Mouse (Mus musculus) liver, embryonic 12.5 days (tissue): ENCODE measurements around the gene Serpinb1c. TPM values are rescaled to one million over a fixed set of nuclear protein-coding genes. Genes with fewer than 3 reads are reported as not detected.
"Not testable (repeated sequence)": the region's sequence is repeated elsewhere in the genome, so short reads cannot be mapped to it uniquely, and the experiment has no call there.

ENCODE experiments used
- ATAC-seq: fragments of 200-750 bp; cut with Nextera tagmentation; 2 replicates; pipeline ENCODE4 v1.8.0; 2017; ENCODE audit warnings: moderate number of reproducible peaks, mild to moderate bottlenecking, moderate library complexity
- H3K27ac ChIP-seq: fragments of 300-500 bp; sonication (generic); 2 replicates; pipeline ENCODE4 v1.5.1; 2016; ENCODE audit warnings: mild to moderate bottlenecking
- H3K27me3 ChIP-seq: fragments of 300-500 bp; sonication (generic); replicated peaks from 2 replicates; pipeline ENCODE4 v1.6.1; 2016; ENCODE audit warnings: mild to moderate bottlenecking, moderate library complexity
- H3K36me3 ChIP-seq: fragments of 300-500 bp; sonication (generic); 2 replicates; pipeline ENCODE4 v1.6.1; 2016; ENCODE audit warnings: mild to moderate bottlenecking, moderate library complexity
- H3K4me1 ChIP-seq: fragments of 300-500 bp; sonication (generic); 2 replicates; pipeline ENCODE4 v1.6.1; 2016
- H3K4me2 ChIP-seq: fragments of 300-500 bp; sonication (generic); 2 replicates; pipeline ENCODE4 v1.6.1; 2016; ENCODE audit warnings: mild to moderate bottlenecking, moderate library complexity
- H3K4me3 ChIP-seq: fragments of 300-500 bp; sonication (generic); 2 replicates; pipeline ENCODE4 v1.5.1; 2016; ENCODE audit warnings: mild to moderate bottlenecking, moderate library complexity
- H3K9ac ChIP-seq: fragments of 300-500 bp; sonication (generic); 2 replicates; pipeline ENCODE4 v1.6.1; 2016; ENCODE audit warnings: mild to moderate bottlenecking, moderate library complexity
- H3K9me3 ChIP-seq: fragments of 300-500 bp; sonication (generic); replicated peaks from 2 replicates; pipeline ENCODE4 v1.6.1; 2016; ENCODE audit warnings: mild to moderate bottlenecking, moderate library complexity
- WGBS: fragments of 180-500 bp; shearing (Covaris S2); methylation state at CpG from one replicate; pipeline ENCODE4 v1.1.7; 2016; ENCODE audit not compliant: insufficient replicate concordance; 5-methylcytosine and 5-hydroxymethylcytosine counted together
- polyA plus RNA-seq: library from polyadenylated mRNA; unstranded; fragments of >200 nt; fragmentation: Nextera tagmentation; extraction: Ambion mirVana; gene quantifications from 2 replicates; pipeline ENCODE4 v1.2.1, GENCODE M21; 2016

The Serpinb1c gene
- polyA plus RNA-seq, 1 experiment from 2014 or later: 0.10 TPM

DNA sequence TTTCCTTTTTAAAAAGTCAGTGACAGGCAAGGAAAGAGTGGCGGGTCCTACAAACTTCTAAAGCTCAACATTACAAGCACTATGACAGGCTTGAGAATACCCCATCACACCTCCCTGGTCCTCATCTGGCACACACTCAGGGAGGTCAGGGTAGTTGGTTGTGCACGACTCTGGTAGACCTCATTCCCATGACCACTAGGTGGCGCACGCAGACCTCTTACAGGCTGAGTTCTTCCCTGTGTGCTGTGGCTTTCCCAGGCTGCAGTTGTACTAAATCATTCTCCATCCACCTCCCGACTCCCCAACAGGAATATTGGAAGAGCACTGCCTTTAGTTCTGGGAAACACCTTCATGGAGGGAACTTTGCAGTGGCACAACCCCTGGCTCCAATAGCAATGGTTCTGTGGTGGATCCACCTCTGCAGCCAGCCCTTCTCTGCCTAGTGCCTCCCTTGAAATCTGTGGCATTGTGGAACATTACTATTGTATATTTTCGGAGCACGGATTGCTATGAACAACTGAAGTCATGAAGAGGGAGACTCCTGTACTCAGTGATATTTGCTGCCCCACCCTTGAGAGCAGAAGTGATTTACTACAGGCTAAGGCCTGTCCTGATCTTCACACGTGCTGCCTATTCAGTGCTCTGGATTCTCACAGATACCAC is 5.3 kb upstream of the Serpinb1c start:
- Histone ChIP-seq H3K27ac (no peak overlapping the region), H3K9me3 (no peaks in the 10 kb centered on the region), H3K4me2 (no peak overlapping the region), H3K4me1 (no peaks in the 10 kb centered on the region), H3K9ac (no peak overlapping the region), H3K27me3 (no peaks in the 10 kb centered on the region), H3K36me3 (no peaks in the 10 kb centered on the region), H3K4me3 (no peak overlapping the region)
- ATAC-seq: peak; percentile 84
- 21% methylated on average over 8 of the region's 8 CpGs for WGBS

DNA sequence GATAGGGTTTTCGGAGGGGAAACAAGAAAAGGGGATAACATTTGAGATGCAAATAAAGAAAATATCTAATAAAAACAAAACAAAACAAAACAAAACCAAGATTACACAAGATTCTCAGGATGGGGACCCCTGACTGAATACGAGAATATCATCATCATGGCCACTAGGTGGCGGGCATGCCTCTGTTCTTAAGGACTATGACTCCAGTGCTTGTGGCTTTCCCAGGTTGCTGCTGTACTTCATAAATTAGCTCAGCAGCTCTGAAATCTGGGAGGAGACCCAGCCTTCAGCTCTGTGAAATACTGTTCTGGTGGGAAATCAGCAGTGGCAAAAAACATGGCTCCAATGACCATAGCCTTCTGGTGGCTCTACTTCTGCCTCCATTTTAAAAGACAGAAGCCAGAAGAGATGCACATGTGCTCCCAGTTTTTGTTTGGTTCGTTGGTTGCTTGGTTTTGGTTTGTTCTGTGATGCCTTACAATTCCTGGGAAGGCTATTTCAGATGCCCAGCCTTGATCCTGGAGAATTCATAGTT is 4.5 kb upstream of the Serpinb1c start:
- H3K9ac ChIP-seq: no peak overlapping the region
- no peaks in the 10 kb centered on the region for H3K36me3 ChIP-seq
- H3K27ac ChIP-seq: no peak overlapping the region
- 3% methylated on average over 4 of the region's 4 CpGs for WGBS
- ATAC-seq: peak; percentile 45; the same call in 1 of the 2 replicates
- no peaks in the 10 kb centered on the region for H3K9me3 ChIP-seq
- H3K4me2 ChIP-seq: no peak overlapping the region
- H3K27me3 ChIP-seq: no peaks in the 10 kb centered on the region
- H3K4me3 ChIP-seq: no peak overlapping the region
- no peaks in the 10 kb centered on the region for H3K4me1 ChIP-seq

DNA sequence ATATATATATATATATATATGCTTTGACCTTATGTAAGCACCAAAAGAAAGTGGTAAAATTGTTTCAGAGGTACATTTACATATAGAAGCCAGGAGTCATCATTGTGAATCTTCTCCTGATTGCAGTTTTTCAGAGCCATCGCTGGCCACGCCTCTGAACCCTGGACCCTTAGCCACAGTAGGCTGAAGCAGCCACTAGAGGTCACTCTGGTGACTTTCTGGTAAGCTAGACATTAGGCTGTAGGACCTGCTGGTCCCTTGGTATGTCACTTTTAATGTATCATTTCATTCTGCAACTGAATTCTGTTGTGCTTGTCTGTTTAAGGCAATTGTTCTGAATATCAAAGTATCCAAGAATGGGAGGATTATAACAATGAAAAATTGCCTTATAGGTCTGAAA is 2.6 kb upstream of the Serpinb1c start:
- no peak overlapping the region for H3K4me2 ChIP-seq
- H3K27me3 ChIP-seq: no peaks in the 10 kb centered on the region
- no peak overlapping the region for H3K4me3 ChIP-seq
- H3K9me3 ChIP-seq: no peaks in the 10 kb centered on the region
- no peak overlapping the region for H3K9ac ChIP-seq
- H3K36me3 ChIP-seq: no peaks in the 10 kb centered on the region
- no peak for ATAC-seq
- 12% methylated on average over 2 of the region's 2 CpGs for WGBS
- no peaks in the 10 kb centered on the region for H3K4me1 ChIP-seq
- H3K27ac ChIP-seq: no peak overlapping the region

DNA sequence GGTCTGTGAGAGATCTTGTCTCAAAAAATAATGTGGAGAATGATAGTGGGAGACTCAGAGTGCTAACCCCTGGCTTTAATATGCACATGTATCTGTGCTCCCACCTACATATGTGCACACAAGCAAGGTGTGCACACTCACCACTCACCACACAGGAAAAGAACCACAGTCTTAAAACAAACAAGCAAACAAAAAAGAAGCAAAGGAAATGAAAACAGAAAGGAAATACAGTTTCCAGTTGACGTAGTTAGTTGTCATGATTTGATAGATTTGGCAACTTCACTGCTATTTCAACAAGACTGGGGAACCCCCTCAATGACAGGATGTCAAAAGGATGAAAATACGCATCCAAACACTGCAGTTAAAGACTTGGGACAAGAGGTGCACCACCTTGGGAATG is 1.1 kb upstream of the Serpinb1c start:
- not testable (repeated sequence) for H3K9me3 ChIP-seq, H3K4me1 ChIP-seq, H3K27me3 ChIP-seq, H3K27ac ChIP-seq, H3K36me3 ChIP-seq, H3K4me2 ChIP-seq, H3K4me3 ChIP-seq, ATAC-seq, H3K9ac ChIP-seq
- 43% methylated on average over 2 of the region's 2 CpGs for WGBS

DNA sequence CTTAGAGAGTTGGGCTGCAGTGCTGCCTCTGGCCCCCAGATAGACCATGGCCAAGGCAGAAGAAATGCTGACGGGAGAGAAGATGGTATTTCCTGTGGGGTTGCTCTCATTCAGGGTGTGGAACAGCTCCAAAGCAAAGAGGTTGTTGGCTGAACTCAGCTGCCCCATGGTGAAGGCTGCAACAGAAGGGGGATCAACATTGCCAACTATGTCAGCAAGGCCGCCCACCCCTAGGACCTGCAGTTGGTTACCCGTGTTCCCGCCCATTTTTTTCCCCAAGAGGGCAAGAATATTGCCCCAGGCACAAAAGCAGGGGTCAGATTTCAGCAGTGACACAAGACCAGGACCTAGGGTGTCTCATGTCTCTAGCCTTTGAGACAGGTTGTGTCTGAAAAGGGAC is 1.1 kb downstream of the Serpinb1c start:
- Histone ChIP-seq H3K27me3 (no peaks in the 10 kb centered on the region), H3K27ac (no peak overlapping the region), H3K4me1 (no peaks in the 10 kb centered on the region), H3K4me2 (no peak overlapping the region), H3K9ac (no peak overlapping the region), H3K9me3 (no peaks in the 10 kb centered on the region), H3K36me3 (no peaks in the 10 kb centered on the region), H3K4me3 (no peak overlapping the region)
- WGBS: 65% methylated on average over 4 of the region's 4 CpGs
- no peak for ATAC-seq

DNA sequence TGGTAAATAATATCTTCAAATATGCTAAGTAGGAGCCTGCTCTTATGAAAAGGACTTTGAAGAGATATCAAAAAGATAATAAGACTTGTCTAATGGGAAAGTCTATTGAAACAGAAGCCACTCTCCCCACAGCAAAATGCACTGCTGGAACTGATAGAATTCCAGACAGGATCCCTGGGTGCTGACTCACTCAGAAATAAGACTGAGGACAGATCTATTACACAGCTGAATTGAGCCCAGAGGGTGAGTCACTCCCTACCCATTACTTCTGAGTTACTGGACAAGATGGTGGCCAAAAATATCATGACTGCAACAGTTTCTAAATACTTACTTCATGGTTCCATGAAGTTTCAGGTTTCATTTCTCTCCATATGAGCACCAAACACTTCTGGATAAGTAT is 13.3 kb downstream of the Serpinb1c start:
- Histone ChIP-seq H3K9me3 (no peaks in the 10 kb centered on the region), H3K4me1 (no peaks in the 10 kb centered on the region), H3K4me2 (no peak overlapping the region), H3K27ac (no peak overlapping the region), H3K9ac (no peak overlapping the region), H3K27me3 (no peaks in the 10 kb centered on the region), H3K36me3 (no peaks in the 10 kb centered on the region), H3K4me3 (no peak overlapping the region)
- ATAC-seq: no peak

DNA sequence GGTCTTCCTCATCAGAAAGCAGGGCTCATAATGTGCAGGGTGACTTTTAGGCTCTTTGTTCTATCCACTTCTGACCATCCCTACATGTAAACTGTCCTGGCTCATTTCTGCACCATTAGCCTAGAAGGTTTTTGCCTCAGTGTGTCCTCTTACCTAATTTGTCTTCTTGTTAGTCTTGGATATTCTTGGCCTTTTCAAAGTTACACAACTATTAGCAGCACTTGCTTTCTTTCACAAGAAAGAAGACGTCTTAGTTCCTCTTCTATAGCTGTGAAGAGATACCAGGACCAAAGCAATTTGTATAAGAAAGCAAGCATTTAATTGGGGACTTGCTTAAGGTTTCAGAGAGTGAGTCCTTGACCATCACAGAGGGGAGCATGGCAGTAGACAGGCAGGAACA is 24.1 kb downstream of the Serpinb1c start:
- Histone ChIP-seq H3K27ac (no peak overlapping the region), H3K36me3 (no peaks in the 10 kb centered on the region), H3K9ac (no peak overlapping the region), H3K4me3 (no peak overlapping the region), H3K27me3 (no peaks in the 10 kb centered on the region), H3K4me2 (no peak overlapping the region), H3K9me3 (no peaks in the 10 kb centered on the region), H3K4me1 (no peaks in the 10 kb centered on the region)
- 34% methylated on average over 1 of the region's 1 CpGs for WGBS
- ATAC-seq: no peak

DNA sequence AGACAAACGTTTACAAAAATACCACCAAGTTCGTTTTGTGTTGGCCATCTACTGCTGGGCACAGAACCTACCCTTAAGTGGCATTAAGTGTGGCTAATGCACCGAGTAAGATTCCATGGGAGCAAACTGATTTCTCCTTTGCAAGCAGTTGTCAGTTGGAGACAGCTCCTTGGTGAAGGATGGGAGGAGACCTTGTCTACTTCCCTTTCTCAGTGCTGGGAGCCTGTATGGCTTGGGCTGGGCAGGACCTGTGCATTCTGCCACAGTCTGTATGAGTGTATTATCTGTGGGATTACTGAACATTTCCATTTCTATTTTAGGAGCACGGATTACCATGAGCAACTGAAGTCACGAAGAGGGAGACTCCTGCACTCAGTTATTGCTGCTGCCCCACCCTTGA is 29.2 kb downstream of the Serpinb1c start:
- Histone ChIP-seq H3K36me3 (no peaks in the 10 kb centered on the region), H3K4me2 (no peak overlapping the region), H3K9me3 (no peaks in the 10 kb centered on the region), H3K27me3 (no peaks in the 10 kb centered on the region), H3K4me1 (no peaks in the 10 kb centered on the region), H3K27ac (no peak overlapping the region), H3K4me3 (no peak overlapping the region), H3K9ac (no peak overlapping the region)
- ATAC-seq: no peak
- 44% methylated on average over 5 of the region's 5 CpGs for WGBS

DNA sequence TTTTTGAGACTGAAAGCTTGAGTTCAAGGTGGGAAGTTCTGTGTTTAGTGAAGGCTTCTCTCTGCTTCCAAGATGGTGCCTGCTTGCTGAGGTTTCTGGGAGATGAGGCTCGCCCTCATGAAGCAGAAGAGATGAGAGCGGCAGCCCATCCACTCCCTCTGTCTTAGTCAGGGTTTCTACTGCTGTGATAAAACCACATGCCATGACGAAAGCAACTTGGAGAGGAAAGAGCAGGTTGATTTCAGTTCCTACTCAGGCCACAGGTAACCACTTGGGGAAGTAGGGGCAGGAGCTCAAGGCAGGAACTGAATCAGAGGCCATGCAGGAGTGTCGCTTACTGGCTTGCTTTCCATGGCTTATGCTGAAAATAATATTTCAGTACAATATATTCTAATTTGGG is 29.8 kb downstream of the Serpinb1c start:
- not testable (repeated sequence) for H3K9ac ChIP-seq, H3K27ac ChIP-seq, ATAC-seq, H3K27me3 ChIP-seq, H3K4me1 ChIP-seq, H3K4me2 ChIP-seq, H3K4me3 ChIP-seq, H3K36me3 ChIP-seq, H3K9me3 ChIP-seq
- 45% methylated on average over 4 of the region's 4 CpGs for WGBS

DNA sequence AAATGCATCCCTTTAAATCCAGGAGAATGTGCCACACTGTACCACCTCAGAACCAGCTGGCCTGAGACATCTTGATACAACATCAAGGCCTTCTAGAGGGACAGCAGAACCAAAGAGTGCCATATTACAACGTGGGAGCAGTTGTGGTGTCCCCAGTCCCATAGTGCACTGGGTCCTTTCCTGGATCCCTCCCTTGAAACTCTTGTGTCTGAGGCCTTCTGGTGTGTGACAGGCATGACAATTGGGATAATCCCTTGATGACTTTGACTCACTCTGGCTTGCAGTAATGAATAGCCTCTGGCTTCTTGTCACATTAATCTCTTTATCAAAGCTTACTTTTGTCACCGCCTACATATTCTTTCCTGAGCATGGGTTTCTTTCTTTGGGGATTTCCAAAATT is 31.0 kb downstream of the Serpinb1c start:
- no peaks in the 10 kb centered on the region for H3K27me3 ChIP-seq
- no peak overlapping the region for H3K4me2 ChIP-seq
- WGBS: 45% methylated on average over 2 of the region's 2 CpGs
- ATAC-seq: no peak
- H3K9me3 ChIP-seq: no peaks in the 10 kb centered on the region
- H3K9ac ChIP-seq: no peak overlapping the region
- H3K4me1 ChIP-seq: no peaks in the 10 kb centered on the region
- no peak overlapping the region for H3K27ac ChIP-seq
- no peak overlapping the region for H3K4me3 ChIP-seq
- H3K36me3 ChIP-seq: no peaks in the 10 kb centered on the region

DNA sequence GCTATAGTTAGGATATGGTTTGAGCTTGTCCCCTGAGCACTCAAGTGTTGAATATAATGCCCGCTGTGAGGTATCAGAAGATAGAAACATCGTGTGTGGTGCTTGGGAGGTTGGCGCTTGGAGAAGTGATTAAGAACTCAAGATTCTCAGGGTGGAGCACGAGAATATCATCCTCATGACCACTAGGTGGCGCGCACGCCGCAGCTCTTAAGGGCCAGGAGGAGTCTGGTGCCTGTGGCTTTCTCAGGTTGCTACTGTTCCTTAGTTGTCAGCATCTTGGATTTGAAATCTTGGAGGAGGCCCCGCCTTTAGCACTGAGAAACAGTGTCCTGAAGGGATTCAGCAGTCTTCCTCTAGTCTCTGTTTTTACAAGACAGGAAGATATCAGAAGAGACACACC is 31.5 kb downstream of the Serpinb1c start:
- 5% methylated on average over 9 of the region's 9 CpGs for WGBS
- no peaks in the 10 kb centered on the region for H3K4me1 ChIP-seq
- no peak overlapping the region for H3K4me2 ChIP-seq
- no peak overlapping the region for H3K9ac ChIP-seq
- ATAC-seq: no peak
- no peak overlapping the region for H3K4me3 ChIP-seq
- H3K9me3 ChIP-seq: no peaks in the 10 kb centered on the region
- H3K27ac ChIP-seq: no peak overlapping the region
- no peaks in the 10 kb centered on the region for H3K27me3 ChIP-seq
- no peaks in the 10 kb centered on the region for H3K36me3 ChIP-seq

DNA sequence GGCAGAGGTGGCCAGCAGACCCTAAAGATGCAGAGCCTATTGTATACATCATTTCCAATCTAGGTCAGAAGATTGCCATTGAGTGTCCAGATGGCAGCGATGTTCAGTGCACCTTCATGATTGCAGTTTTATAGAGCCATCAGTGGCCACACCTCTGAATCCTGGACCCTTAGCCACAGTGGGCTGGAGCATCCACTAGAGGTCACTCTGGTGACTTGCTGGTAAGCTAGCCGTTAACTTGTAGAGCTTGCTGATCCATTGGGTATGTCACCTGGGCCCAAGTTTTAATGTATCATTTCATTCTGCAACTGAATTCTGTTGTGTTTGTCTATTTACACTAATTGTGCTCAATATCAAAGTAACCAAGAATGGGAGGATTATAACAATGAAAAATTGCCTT is 32.4 kb downstream of the Serpinb1c start:
- H3K4me2 ChIP-seq: no peak overlapping the region
- no peak overlapping the region for H3K27ac ChIP-seq
- H3K27me3 ChIP-seq: no peaks in the 10 kb centered on the region
- H3K4me1 ChIP-seq: no peaks in the 10 kb centered on the region
- no peak overlapping the region for H3K4me3 ChIP-seq
- H3K36me3 ChIP-seq: no peaks in the 10 kb centered on the region
- no peak overlapping the region for H3K9ac ChIP-seq
- no peak for ATAC-seq
- no peaks in the 10 kb centered on the region for H3K9me3 ChIP-seq
- WGBS: 51% methylated on average over 2 of the region's 2 CpGs

DNA sequence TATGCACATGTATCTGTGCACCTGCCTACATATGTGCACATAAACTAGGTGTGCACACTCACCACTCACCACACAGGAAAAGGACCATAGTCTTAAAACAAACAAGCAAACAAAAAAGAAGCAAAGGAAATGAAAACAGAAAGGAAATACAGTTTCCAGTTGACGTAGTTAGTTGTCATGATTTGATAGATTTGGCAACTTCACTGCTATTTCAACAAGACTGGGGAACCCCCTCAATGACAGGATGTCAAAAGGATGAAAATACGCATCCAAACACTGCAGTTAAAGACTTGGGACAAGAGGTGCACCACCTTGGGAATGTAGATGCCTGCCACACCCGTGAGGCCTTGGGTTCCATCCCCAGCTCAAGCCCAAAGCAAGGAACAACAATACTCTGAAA is 33.5 kb downstream of the Serpinb1c start:
- not testable (repeated sequence) for H3K27ac ChIP-seq, H3K9ac ChIP-seq, H3K4me3 ChIP-seq, H3K36me3 ChIP-seq, H3K4me2 ChIP-seq, H3K9me3 ChIP-seq, H3K27me3 ChIP-seq, H3K4me1 ChIP-seq, ATAC-seq
- WGBS: 52% methylated on average over 3 of the region's 3 CpGs
